8 mouse cellular contexts compared by ENCODE assay signal in the genomic region with DNA sequence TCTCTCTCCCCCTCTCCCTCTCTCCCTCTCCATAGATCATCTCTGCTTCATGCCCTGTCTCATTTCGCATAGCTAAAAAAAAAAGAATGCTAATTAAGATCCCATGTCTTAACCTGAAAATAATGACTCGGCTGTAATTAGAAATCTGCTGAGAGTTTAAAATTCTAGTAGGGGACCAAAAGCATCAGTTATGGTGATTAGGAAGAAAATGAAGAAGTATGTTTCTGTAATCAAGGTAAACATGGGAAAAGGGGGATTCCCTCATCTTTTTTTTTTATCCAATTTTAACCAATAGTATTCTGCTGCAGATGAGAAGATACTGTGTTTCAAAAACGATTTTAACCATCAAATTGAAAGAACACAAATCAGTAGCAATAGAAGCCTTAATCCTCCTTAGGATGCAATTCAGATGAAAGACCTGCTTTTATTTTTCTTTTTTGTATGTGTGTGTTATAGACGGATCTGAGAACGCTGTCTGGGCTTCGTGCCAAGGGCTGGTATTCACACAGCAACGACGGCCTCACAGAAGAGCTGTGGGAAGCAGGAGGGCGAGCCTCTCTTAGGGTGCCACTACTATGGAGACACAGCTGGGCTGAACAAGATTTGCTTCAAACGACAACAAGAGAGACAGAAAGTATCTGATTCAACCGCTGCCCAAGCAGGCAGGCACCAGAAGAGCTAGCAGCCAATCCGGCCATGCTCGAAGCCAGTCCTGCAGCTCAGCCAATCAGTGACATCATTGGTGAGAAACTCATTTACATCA.
DNase-seq lines count a peak whose midpoint lies in the region; ATAC-seq and TF ChIP-seq lines count a peak whose summit lies in the region.

No protein-coding gene starts in this region.

- peak overlapping the region; percentile 46 for H3K4me2 ChIP-seq in intestine, embryonic 15.5 days (replicated peaks)
- H3K4me2 ChIP-seq in midbrain, postnatal 0 days (ENCODE audit: low read depth, low read length, poor library complexity, severe bottlenecking): peak overlapping the region; percentile 64

- H3K27me3 ChIP-seq in intestine, embryonic 15.5 days (replicated peaks): no peaks in the 10 kb centered on the region
- H3K27me3 ChIP-seq in midbrain, postnatal 0 days (ENCODE audit: insufficient read depth, low read length): no peaks in the 10 kb centered on the region

- H3K4me1 ChIP-seq in intestine, embryonic 15.5 days (replicated peaks): 0 out of 2 replicates have a peak, but pooled peaks cover 3% of the 10 kb centered on the region
- no peaks in the 10 kb centered on the region for H3K4me1 ChIP-seq in midbrain, postnatal 0 days (ENCODE audit: insufficient read depth, low read length)

- intact Hi-C loops in left cerebral cortex, postnatal 10 days (cut with DNase I): loop anchor here (2.0 to 10.0 kb wide), 6 partner anchors 109 to 918 kb away; no protein-coding TSS in a partner anchor

- peak; percentile 66 for DNase-seq in adrenal gland, postnatal 25 days
- peak; percentile 83 for DNase-seq in cerebellum, adult 9-10 months
- peak; percentile 85 to 90 for DNase-seq in frontal cortex, postnatal 10 days (ENCODE audit: low spot score in 2 of 2)
- DNase-seq in left cerebral cortex, postnatal 10 days (ENCODE audit: extremely low spot score in 1 of 2, low spot score in 2 of 2): peak; percentile 89 to 92
- peak; percentile 97 for DNase-seq in midbrain, postnatal 0 days (ENCODE audit: low spot score)
- DNase-seq in testis, postnatal 14 days (ENCODE audit: low spot score): peak; percentile 14

- H3K27ac ChIP-seq in intestine, embryonic 15.5 days: no peak overlapping the region
- peak overlapping the region; percentile 94 for H3K27ac ChIP-seq in midbrain, postnatal 0 days (ENCODE audit: low read depth, low read length)

- no peaks in the 10 kb centered on the region for H3K36me3 ChIP-seq in intestine, embryonic 15.5 days
- H3K36me3 ChIP-seq in midbrain, postnatal 0 days (ENCODE audit: insufficient read depth, low read length): no peaks in the 10 kb centered on the region

- H3K4me3 ChIP-seq in intestine, embryonic 15.5 days (replicated peaks): 0 out of 2 replicates have a peak overlapping the region, but pooled peaks have one; percentile 5
- peak overlapping the region; percentile 36 for H3K4me3 ChIP-seq in midbrain, postnatal 0 days (ENCODE audit: low read depth, low read length)

- H3K9ac ChIP-seq in intestine, embryonic 15.5 days: no peak overlapping the region
- peak overlapping the region; percentile 74 for H3K9ac ChIP-seq in midbrain, postnatal 0 days (replicated peaks; ENCODE audit: low read length, poor library complexity, severe bottlenecking)

- no peaks in the 10 kb centered on the region for H3K9me3 ChIP-seq in intestine, embryonic 15.5 days
- H3K9me3 ChIP-seq in midbrain, postnatal 0 days (ENCODE audit: low read length): no peaks in the 10 kb centered on the region

- TF ChIP-seq CTCF in midbrain, postnatal 0 days (IDR thresholded peaks at IDR 0.05): no peak

- 38% methylated on average over 13 of the region's 13 CpGs for WGBS in intestine, embryonic 15.5 days
- WGBS in midbrain, postnatal 0 days: 4% methylated on average over 13 of the region's 13 CpGs

- no peak for ATAC-seq in intestine, embryonic 15.5 days
- ATAC-seq in midbrain, postnatal 0 days (ENCODE audit: low FRiP score): peak; percentile 86
- ATAC-seq in erythroblast, adult 5-6 weeks (replicated peaks; ENCODE audit: low FRiP score, poor library complexity, severe bottlenecking): no peak

Comparison
In these comparisons a context has a peak if more than half of its experiments do, and no peak if none do; other contexts are left out.
1. DNase-seq: peak in every context shown above with its lines; median percentile 97 in midbrain, postnatal 0 days; 90 in left cerebral cortex, postnatal 10 days; 88 in frontal cortex, postnatal 10 days; 83 in cerebellum, adult 9-10 months; 66 in adrenal gland, postnatal 25 days; 14 in testis, postnatal 14 days.